Mouse (Mus musculus) common myeloid progenitor, adult 5-6 weeks (primary cell): ENCODE results near the gene Znhit3. TPM values are rescaled to one million over a fixed set of nuclear protein-coding genes. Genes with fewer than 3 reads are reported as not detected.
A peak's percentile ranks its signal among the peaks of the same experiment; 100 is the strongest.
"Not testable (repeated sequence)": the region's sequence is repeated elsewhere in the genome, so short reads cannot be mapped to it uniquely, and the experiment has no call there.

Experiments
- ATAC-seq: replicated peaks from 2 replicates; pipeline ENCODE4 v1.8.0; 2016; ENCODE audit warnings: low read depth, mild to moderate bottlenecking, moderate TSS enrichment, inconsistent platforms; ENCODE audit not compliant: poor library complexity, severe bottlenecking
- total RNA-seq: library from RNA; stranded (forward); fragments of 200-1000, 187-1606 nt; gene quantifications from 2 replicates; pipeline ENCODE4 v1.2.3, GENCODE M21; 2017

Gene Znhit3
- total RNA-seq, 1 experiment from 2014 or later = 42.0 TPM

DNA sequence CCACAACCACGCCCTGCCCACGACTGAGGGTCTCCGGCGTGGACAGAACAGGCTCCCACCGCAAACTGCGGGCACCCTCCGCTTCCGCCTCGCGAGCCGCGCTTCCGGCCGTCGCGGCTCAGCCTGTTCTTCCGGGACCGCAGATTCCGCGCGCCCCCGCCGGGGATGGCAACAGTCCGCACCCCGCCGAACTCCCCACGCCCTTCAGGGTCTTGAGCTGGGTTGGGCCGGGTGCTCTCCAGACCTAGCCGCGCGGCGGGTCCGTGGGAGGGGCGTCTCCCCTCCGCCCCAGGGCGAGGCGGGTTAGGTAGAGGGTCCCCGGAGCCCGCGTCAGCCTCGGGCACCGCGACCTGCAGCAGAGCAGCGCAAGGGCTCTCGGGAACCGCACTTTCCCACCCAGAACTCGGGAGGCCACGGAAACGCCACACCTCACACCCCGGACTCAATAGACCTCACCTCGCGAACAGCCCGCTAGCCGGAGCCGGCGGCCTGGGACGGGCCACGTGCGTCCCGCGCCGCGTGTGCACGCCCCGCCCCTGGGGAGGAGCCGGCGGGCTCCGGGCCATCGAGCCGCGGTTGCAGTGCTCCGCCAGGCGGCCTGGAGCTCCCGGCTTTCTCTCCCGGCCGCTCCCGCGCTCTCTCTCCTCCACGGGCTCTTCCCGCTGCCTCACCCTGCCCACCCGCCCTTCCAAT is 36.2 kb downstream of the Znhit3 start, which contains the start of the genes Myo19 and Pigw:
TSS of gene Myo19 (plus strand) at position 377 of the 693 bp plus-strand sequence.
TSS of gene Pigw (minus strand) at position 514 of the 693 bp plus-strand sequence.
- ATAC-seq = peak; percentile 71

GRCm38 (mm10) chr11:84879007-84879771 is 37.0 kb downstream of the Znhit3 start:
- no peak for ATAC-seq

DNA sequence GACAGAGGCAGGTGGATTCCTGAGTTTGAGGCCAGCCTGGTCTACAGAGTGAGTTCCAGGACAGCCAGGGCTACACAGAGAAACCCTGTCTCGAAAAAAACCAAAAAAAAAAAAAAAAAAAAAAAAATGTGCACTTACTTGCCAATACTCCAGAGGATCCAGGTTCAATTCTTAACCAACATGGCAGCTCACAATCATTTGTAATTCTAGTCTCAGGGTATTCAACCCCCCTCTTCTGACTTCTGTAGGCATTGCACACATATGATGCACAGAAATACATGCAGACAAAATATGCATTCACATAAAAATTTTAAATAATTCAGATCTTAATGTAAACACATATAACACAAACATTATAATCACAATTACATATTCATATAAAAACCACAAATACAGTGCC is 40.1 kb downstream of the Znhit3 start:
- ATAC-seq = not testable (repeated sequence)

DNA sequence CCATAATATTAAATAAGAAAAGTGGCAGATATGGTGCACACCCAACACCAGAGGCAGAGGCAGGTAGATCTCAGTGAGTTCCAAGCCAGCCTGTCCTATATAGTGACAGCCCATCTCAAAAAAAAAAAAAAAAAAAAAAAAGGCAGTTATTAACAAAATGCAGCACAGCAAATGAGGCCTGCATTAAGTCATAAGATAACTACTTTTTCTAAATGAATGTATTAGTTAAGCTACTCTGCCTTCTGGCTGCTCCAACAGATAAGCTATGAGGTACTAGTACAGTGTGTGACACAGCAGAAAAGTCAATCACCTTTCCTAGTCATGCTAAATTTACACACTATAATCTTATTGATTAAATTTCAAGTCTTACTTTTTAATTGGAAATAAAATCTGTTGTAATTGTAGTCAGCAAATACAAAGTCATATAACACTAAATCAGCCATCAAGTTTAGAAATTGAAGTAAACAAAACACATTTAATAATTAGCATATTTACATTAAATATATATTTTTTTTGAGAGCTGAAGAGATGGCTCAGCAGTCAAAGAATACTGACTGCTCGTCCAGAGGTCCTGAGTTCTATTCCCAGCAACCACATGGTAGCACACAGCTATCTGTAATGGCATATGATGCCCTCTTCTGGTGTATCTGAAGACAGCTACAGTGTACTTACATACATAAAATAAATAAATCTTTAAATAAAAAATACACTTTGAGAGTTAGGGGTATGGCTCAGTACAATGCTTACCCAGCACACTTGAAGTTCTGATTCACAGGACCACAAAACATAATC is 42.9 kb downstream of the Znhit3 start:
- ATAC-seq = no peak

- ATAC-seq = no peak
Observed at GRCm38 (mm10) chr11:84871548-84872069, 44.6 kb downstream of the Znhit3 start.

DNA sequence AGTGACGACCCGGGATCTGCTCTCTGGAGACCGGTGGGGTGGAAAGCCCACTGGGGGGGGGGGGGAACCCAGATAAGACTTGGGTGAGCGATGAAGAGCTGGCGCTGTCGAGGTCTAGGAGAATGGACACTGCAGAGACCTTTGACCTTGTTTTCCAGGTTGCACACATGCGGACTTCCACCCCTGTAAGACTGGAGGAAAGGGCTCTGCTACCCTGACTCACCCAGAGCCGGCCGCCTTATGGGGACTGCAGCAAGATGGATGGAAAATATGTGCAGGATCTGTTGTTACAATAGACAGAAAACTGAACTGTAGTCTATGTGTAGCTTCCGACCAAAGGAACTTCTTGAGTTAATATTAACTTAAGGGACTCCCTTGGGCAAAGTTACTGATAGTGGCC is 45.1 kb downstream of the Znhit3 start:
- ATAC-seq = no peak

GRCm38 (mm10) chr11:84870337-84871043 is 45.7 kb downstream of the Znhit3 start, which contains the start of gene Ggnbp2:
Gene Ggnbp2, minus strand, starts transcription at chr11:84870817.
- ATAC-seq = peak; percentile 61

DNA sequence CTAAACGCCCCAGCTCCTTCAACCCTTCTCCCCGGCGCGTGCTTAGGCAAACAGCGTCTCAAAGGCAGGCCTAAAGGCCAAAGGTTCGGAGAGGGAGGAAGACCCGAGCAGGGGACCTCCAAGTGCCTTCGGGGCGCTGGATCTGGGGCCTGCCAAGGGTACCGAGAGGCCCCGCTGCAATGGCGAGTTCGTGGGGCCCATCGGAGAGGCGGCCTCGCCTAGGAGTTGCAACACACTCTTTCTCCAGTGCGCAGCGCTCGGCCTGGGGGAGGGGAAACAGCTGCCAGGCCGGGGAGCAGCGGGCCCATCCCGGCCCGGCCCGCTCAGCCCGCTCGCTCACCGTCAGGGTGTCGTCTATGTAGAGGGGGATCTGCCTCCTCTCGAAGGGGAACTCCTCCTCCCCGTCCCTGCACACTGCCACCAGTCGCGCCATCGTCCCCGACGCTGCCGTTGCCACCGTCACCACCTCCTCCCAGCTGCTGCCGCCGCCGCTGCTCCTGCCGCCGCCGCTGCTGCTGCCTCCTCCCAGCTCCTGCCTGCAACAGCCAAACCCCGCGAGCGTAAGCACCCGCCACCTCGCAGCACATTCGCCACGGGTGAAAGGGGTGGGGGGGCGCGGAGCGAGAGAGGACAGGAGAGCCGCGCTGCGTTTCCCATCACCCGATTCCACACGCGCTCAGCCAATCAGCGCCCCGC is 46.5 kb downstream of the Znhit3 start:
- ATAC-seq = peak; percentile 78

- ATAC-seq = no peak
Observed at GRCm38 (mm10) chr11:84868786-84869259, 47.3 kb downstream of the Znhit3 start.

- ATAC-seq = no peak
Observed at GRCm38 (mm10) chr11:84867586-84867985, 48.6 kb downstream of the Znhit3 start.

- ATAC-seq = no peak
Observed at GRCm38 (mm10) chr11:84865268-84865667, 50.9 kb downstream of the Znhit3 start.

Other genes with a start within 250 kb of the Znhit3 start
- gene Mrm1, start 96.9 kb downstream of the Znhit3 start, total RNA-seq = 7.0 and 12.7 TPM in 2 replicates
- gene Dhrs11, start 87.4 kb downstream of the Znhit3 start, total RNA-seq = 17.1 and 18.4 TPM in 2 replicates
- gene Ggnbp2, start 45.5 kb downstream of the Znhit3 start, total RNA-seq = 177 and 217 TPM in 2 replicates
- 3.9 and 4.9 TPM in 2 replicates for gene Myo19, start 36.2 kb downstream of the Znhit3 start, total RNA-seq
- 6.4 and 12.0 TPM in 2 replicates for gene Pigw, start 36.1 kb downstream of the Znhit3 start, total RNA-seq
- gene Car4, start 41.4 kb upstream of the Znhit3 start, total RNA-seq = not detected in 2 replicates
- gene Usp32, start 223.8 kb upstream of the Znhit3 start, total RNA-seq = 14.9 and 26.1 TPM in 2 replicates